In genomic region chr15:84656689-84657088, GRCm38 (mm10) we compare ENCODE assay signal across 26 mouse cellular contexts. TPM values are rescaled to one million over a fixed set of nuclear protein-coding genes. Genes with fewer than 3 reads are reported as not detected.
DNase-seq lines count a peak whose midpoint lies in the region; ATAC-seq and TF ChIP-seq lines count a peak whose summit lies in the region.
"Had no signal": no experiment of that assay in that cellular context is flagged by ENCODE, and none has a peak within 500 bp of the region (broad histone marks: within the 10 kb centered on the region; RNA-seq: fewer than 3 reads in every experiment).

No protein-coding gene starts in this region.

- TF ChIP-seq POLR2A in kidney, adult 2 months (IDR thresholded peaks at IDR 0.05; ENCODE audit: low read depth, low read length), result no peak

- no peak overlapping the region for H3K4me3 ChIP-seq in intestine, postnatal 0 days (ENCODE audit: low read depth, low read length)
- H3K4me3 ChIP-seq in intestine, embryonic 16.5 days (ENCODE audit: low read length), result no peak overlapping the region
- H3K4me3 ChIP-seq in lung, postnatal 0 days (ENCODE audit: low read depth, low read length), result no peak overlapping the region
- no peak overlapping the region for H3K4me3 ChIP-seq in kidney, adult 2 months (ENCODE audit: insufficient read depth, low read depth, low read length)
- H3K4me3 ChIP-seq: embryonic facial prominence, embryonic 13.5 days; liver, embryonic 15.5 days; neural tube, embryonic 13.5 days had no signal

- no peaks in the 10 kb centered on the region for H3K9me3 ChIP-seq in intestine, postnatal 0 days (ENCODE audit: control insufficient read depth)
- H3K9me3 ChIP-seq in intestine, embryonic 16.5 days (ENCODE audit: control insufficient read depth, low read length), result no peaks in the 10 kb centered on the region
- no peaks in the 10 kb centered on the region for H3K9me3 ChIP-seq in lung, postnatal 0 days (ENCODE audit: low read length)
- H3K9me3 ChIP-seq: embryonic facial prominence, embryonic 13.5 days; liver, embryonic 15.5 days; neural tube, embryonic 13.5 days had no signal

- no peaks in the 10 kb centered on the region for H3K4me1 ChIP-seq in intestine, postnatal 0 days (replicated peaks; ENCODE audit: control insufficient read depth, insufficient read depth, low read length)
- peaks cover 10% of the 10 kb centered on the region; the same call in 1 of the 2 replicates for H3K4me1 ChIP-seq in intestine, embryonic 16.5 days (ENCODE audit: control insufficient read depth, insufficient read depth, low read length)
- peaks cover 5% of the 10 kb centered on the region; the same call in 1 of the 2 replicates for H3K4me1 ChIP-seq in lung, postnatal 0 days (ENCODE audit: insufficient read depth, low read depth, low read length)
- peaks cover 3% of the 10 kb centered on the region; the same call in 1 of the 2 replicates for H3K4me1 ChIP-seq in kidney, adult 2 months (ENCODE audit: control insufficient read depth, insufficient read depth, low read length)
- H3K4me1 ChIP-seq: liver, embryonic 15.5 days had no signal

- H3K27ac ChIP-seq in intestine, postnatal 0 days (ENCODE audit: low read depth, low read length), result no peak overlapping the region
- H3K27ac ChIP-seq in intestine, embryonic 16.5 days (ENCODE audit: low read length), result no peak overlapping the region
- H3K27ac ChIP-seq in lung, postnatal 0 days (ENCODE audit: low read length), result no peak overlapping the region
- no peak overlapping the region for H3K27ac ChIP-seq in kidney, adult 2 months (ENCODE audit: insufficient read depth, low read depth, low read length)
- H3K27ac ChIP-seq: embryonic facial prominence, embryonic 13.5 days; hindbrain, embryonic 14.5 days; liver, embryonic 15.5 days; neural tube, embryonic 13.5 days had no signal

- TF ChIP-seq CTCF in intestine, postnatal 0 days (IDR thresholded peaks at IDR 0.05; ENCODE audit: low read depth), result peak; percentile 28; the same call in 1 of the 2 replicates
- TF ChIP-seq CTCF in lung, postnatal 0 days (IDR thresholded peaks at IDR 0.05), result peak; percentile 26; the same call in 1 of the 2 replicates
- no peak for TF ChIP-seq CTCF in kidney, adult 2 months (conservative IDR thresholded peaks at IDR 0.05; ENCODE audit: insufficient read depth, insufficient read length, low read depth, low read length)

- no peak overlapping the region for H3K4me2 ChIP-seq in intestine, postnatal 0 days (replicated peaks; ENCODE audit: low read depth)
- no peak overlapping the region for H3K4me2 ChIP-seq in intestine, embryonic 16.5 days (ENCODE audit: low read depth, low read length)
- H3K4me2 ChIP-seq in lung, postnatal 0 days (replicated peaks; ENCODE audit: low read depth, low read length), result no peak overlapping the region
- H3K4me2 ChIP-seq: embryonic facial prominence, embryonic 13.5 days; heart, embryonic 11.5 days; hindbrain, embryonic 14.5 days; liver, embryonic 15.5 days; neural tube, embryonic 13.5 days had no signal

- peak; percentile 18 to 27 for DNase-seq in cerebellum, postnatal 10 days
- no peak for DNase-seq in cerebellum, adult 11-12 months
- DNase-seq in lung, postnatal 0 days (ENCODE audit: low spot score), result no peak
- DNase-seq in lung, postnatal 4 days, result no peak
- DNase-seq in R1 (ENCODE audit: low read depth, low spot score), result peak; percentile 50
- DNase-seq in kidney, adult 2 months, result no peak
- DNase-seq: cerebellum, adult 11 months; cerebellum, adult 9-11 months; forebrain, postnatal 0 days; gastrocnemius, postnatal 10 days; heart, postnatal 36 days; kidney, adult 18-20 months; kidney, postnatal 36 days; layer of hippocampus, postnatal 36 days; liver; right cerebral cortex, postnatal 4 days; thymus, postnatal 14 days had no signal

- 91% methylated on average over 3 of the region's 3 CpGs for WGBS in intestine, postnatal 0 days
- 96% methylated on average over 3 of the region's 3 CpGs for WGBS in intestine, embryonic 16.5 days
- WGBS in lung, postnatal 0 days, result 94% methylated on average over 3 of the region's 3 CpGs
- 93% methylated on average over 3 of the region's 3 CpGs for WGBS in kidney, adult 2 months

- TF ChIP-seq EP300 in lung, postnatal 0 days (IDR thresholded peaks at IDR 0.05), result no peak

- H3K36me3 ChIP-seq in intestine, postnatal 0 days (ENCODE audit: control insufficient read depth, insufficient read depth), result no peaks in the 10 kb centered on the region
- H3K36me3 ChIP-seq in intestine, embryonic 16.5 days (ENCODE audit: control insufficient read depth, insufficient read depth, low read length), result no peaks in the 10 kb centered on the region
- no peaks in the 10 kb centered on the region for H3K36me3 ChIP-seq in lung, postnatal 0 days (ENCODE audit: insufficient read depth, low read length)
- no peaks in the 10 kb centered on the region for H3K36me3 ChIP-seq in kidney, adult 2 months (ENCODE audit: control insufficient read depth, insufficient read depth, low read length)
- H3K36me3 ChIP-seq: embryonic facial prominence, embryonic 13.5 days; G1E; liver, embryonic 15.5 days; neural tube, embryonic 13.5 days had no signal

- no peaks in the 10 kb centered on the region for H3K27me3 ChIP-seq in intestine, postnatal 0 days (replicated peaks; ENCODE audit: control insufficient read depth, insufficient read depth, low read length)
- no peaks in the 10 kb centered on the region for H3K27me3 ChIP-seq in intestine, embryonic 16.5 days (replicated peaks; ENCODE audit: control insufficient read depth, insufficient read depth, low read length)
- H3K27me3 ChIP-seq in lung, postnatal 0 days (replicated peaks; ENCODE audit: insufficient read depth, low read length), result no peaks in the 10 kb centered on the region
- H3K27me3 ChIP-seq in kidney, adult 2 months (replicated peaks; ENCODE audit: control insufficient read depth, insufficient read depth, low read length), result no peaks in the 10 kb centered on the region
- H3K27me3 ChIP-seq: embryonic facial prominence, embryonic 13.5 days; neural tube, embryonic 13.5 days; Patski had no signal

- ATAC-seq in intestine, postnatal 0 days, result no peak
- ATAC-seq in intestine, embryonic 16.5 days, result no peak
- ATAC-seq in lung, postnatal 0 days, result no peak
- ATAC-seq: forebrain, postnatal 0 days; Patski had no signal

- no peak overlapping the region for H3K9ac ChIP-seq in intestine, postnatal 0 days (ENCODE audit: low read depth, low read length)
- H3K9ac ChIP-seq in intestine, embryonic 16.5 days (ENCODE audit: low read depth, low read length), result no peak overlapping the region
- no peak overlapping the region for H3K9ac ChIP-seq in lung, postnatal 0 days (replicated peaks; ENCODE audit: low read depth)
- H3K9ac ChIP-seq: embryonic facial prominence, embryonic 13.5 days; forebrain, postnatal 0 days; hindbrain, embryonic 14.5 days; liver, embryonic 15.5 days; neural tube, embryonic 13.5 days had no signal

RNA-seq across cellular contexts. Expression of gene Prr5, which starts 12.7 kb away (rescaled TPM):
- 68.5 and 83.0 TPM in 2 replicates for polyA plus RNA-seq in intestine, postnatal 0 days (2015; fragmentation: Nextera tagmentation; extraction: Ambion mirVana)
- 69.1 and 81.3 TPM in 2 replicates for polyA plus RNA-seq in intestine, embryonic 16.5 days (2015; fragmentation: Nextera tagmentation; extraction: Ambion mirVana)
- 8.8 and 9.2 TPM in 2 replicates for polyA plus RNA-seq in lung, postnatal 0 days (2015; fragmentation: Nextera tagmentation; extraction: Ambion mirVana)
- 63.6 and 68.4 TPM in 2 replicates for polyA plus RNA-seq in kidney, adult 2 months (2012; rRNA removed)
- polyA plus RNA-seq: G1E had no signal

Comparison
In these comparisons a context has a peak if more than half of its experiments do, and no peak if none do; other contexts are left out.
1. DNase-seq: peak in cerebellum, postnatal 10 days (2 of 2) and R1 (single experiment); none in cerebellum, adult 11-12 months (single experiment), lung, postnatal 0 days (single experiment), lung, postnatal 4 days (0 of 2) and kidney, adult 2 months (single experiment).